Mouse (Mus musculus): ENCODE data around the gene Tbx19.

- TF ChIP-seq CTCF (IDR thresholded peaks at IDR 0.05; ENCODE audit: insufficient read depth, low read depth, low read length) (no peak), POLR2A (IDR thresholded peaks at IDR 0.05; ENCODE audit: insufficient read depth, low read depth, low read length) (no peak)
These were observed 61.0 kb downstream of the Tbx19 start for GRCm38 (mm10) chr1:165099569-165099968.
